In the genomic region with DNA sequence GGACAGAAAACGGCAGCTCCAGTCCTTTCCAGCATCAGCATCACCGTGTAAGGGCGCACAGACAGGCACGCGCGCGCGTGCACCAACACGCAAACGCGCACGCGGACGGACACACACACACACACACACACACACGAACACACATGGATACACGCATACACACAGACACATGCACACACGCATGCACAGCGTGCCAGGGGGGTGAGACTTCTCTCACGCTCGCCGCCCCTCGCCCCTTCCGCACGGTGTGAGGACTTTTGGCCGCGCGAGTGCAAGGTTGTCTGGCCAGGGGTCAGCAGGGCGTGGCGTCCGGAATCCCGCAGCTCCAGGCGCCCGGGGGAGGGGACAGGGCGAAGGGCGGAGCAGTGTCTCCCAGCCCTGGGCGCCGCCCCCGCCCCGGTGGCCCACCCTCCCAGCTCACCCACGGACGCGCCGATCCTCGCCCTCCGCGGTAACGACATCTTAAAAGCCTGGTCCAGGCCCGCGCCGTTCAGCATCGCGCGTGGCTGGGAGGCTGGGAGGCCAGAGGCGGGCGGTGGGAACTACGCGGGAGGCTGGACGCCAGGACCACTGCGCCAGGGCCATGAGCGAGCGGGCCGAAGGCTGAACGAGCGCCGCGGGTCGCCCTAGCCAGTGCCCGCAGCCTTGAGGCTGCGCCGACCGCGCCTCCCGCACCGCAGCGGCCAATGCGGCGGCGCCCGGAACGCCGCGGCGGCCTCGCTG, we compare ENCODE assay signal across 8 mouse cellular contexts. TPM values are rescaled to one million over a fixed set of nuclear protein-coding genes. Genes with fewer than 3 reads are reported as not detected.
DNase-seq lines count a peak whose midpoint lies in the region; ATAC-seq lines count a peak whose summit lies in the region.
"Had no signal": no experiment of that assay in that cellular context is flagged by ENCODE, and none has a peak within 500 bp of the region (broad histone marks: within the 10 kb centered on the region; RNA-seq: fewer than 3 reads in every experiment).

No protein-coding gene starts in this region.

- peak; percentile 57 for DNase-seq in adrenal gland, adult 2 months
- peak; percentile 81 for DNase-seq in cerebellum, adult 9-10 months
- DNase-seq in frontal cortex, postnatal 10 days (ENCODE audit: low spot score in 2 of 2) = peak; percentile 64
- peak; percentile 30 to 73 for DNase-seq in left cerebral cortex, adult 9 months (ENCODE audit: low spot score in 2 of 2)
- peak; percentile 72 for DNase-seq in right cerebral cortex, postnatal 14 days

- H3K9ac ChIP-seq in intestine, embryonic 15.5 days = peak overlapping the region; percentile 68

- H3K4me3 ChIP-seq in intestine, embryonic 15.5 days (replicated peaks) = peak overlapping the region; percentile 74
- H3K4me3 ChIP-seq in megakaryocyte, embryonic 14.5 days (replicated peaks) = peak overlapping the region; percentile 92

- ATAC-seq in intestine, embryonic 15.5 days = peak; percentile 81

- H3K27me3 ChIP-seq in intestine, embryonic 15.5 days (replicated peaks) = 0 out of 2 replicates have a peak, but pooled peaks cover 2% of the 10 kb centered on the region
- H3K27me3 ChIP-seq in megakaryocyte, embryonic 14.5 days (replicated peaks) = peaks cover 72% of the 10 kb centered on the region

- H3K4me2 ChIP-seq in intestine, embryonic 15.5 days (replicated peaks) = peak overlapping the region; percentile 91

- H3K36me3 ChIP-seq in intestine, embryonic 15.5 days = no peaks in the 10 kb centered on the region
- no peaks in the 10 kb centered on the region for H3K36me3 ChIP-seq in megakaryocyte, embryonic 14.5 days (replicated peaks; ENCODE audit: low read length)

- H3K4me1 ChIP-seq in intestine, embryonic 15.5 days (replicated peaks) = peaks cover 3% of the 10 kb centered on the region; the same call in 1 of the 2 replicates
- peaks cover 33% of the 10 kb centered on the region for H3K4me1 ChIP-seq in megakaryocyte, embryonic 14.5 days

- H3K9me3 ChIP-seq in intestine, embryonic 15.5 days = no peaks in the 10 kb centered on the region
- no peaks in the 10 kb centered on the region for H3K9me3 ChIP-seq in megakaryocyte, embryonic 14.5 days

- peak overlapping the region; percentile 81 for H3K27ac ChIP-seq in intestine, embryonic 15.5 days
- H3K27ac ChIP-seq: macrophage had no signal

- WGBS in intestine, embryonic 15.5 days = under 1% methylated on average over 83 of the region's 84 CpGs

RNA-seq across cellular contexts. Expression of gene Atp8a2, which starts 19.9 kb away (rescaled TPM):
- total RNA-seq in adrenal gland, adult 2 months (2021) = 1 to 10 TPM in 1 of 2 experiments, under 1 TPM in 1; 0.76 to 1.2 TPM
- polyA plus RNA-seq in adrenal gland, adult 2 months (2012; rRNA removed) = 0.15 and 0.17 TPM in 2 replicates
- polyA plus RNA-seq in intestine, embryonic 15.5 days (2015; fragmentation: Nextera tagmentation; extraction: Ambion mirVana) = 7.0 and 9.2 TPM in 2 replicates
- 0.02 TPM in 1 of 2 replicates, not detected in the other for polyA plus RNA-seq in megakaryocyte, embryonic 14.5 days (2012; ENCODE audit: insufficient read depth, low replicate concordance)

Comparison
In these comparisons a context has a peak if more than half of its experiments do, and no peak if none do; other contexts are left out.
1. Peak in every context shown above with its lines: DNase-seq, ATAC-seq, H3K4me3 ChIP-seq and H3K27ac ChIP-seq.